Mouse (Mus musculus) R1 (cell line): Measurements from ENCODE around the gene Mier1.

Source experiments
- DNase-seq: peaks from one replicate; pipeline ENCODE4 v3.0.0-alpha.2; 2018; ENCODE audit warnings: low read depth, low spot score

Mier1 gene

GRCm38 (mm10) chr4:103166198-103166597, 52.0 kb downstream of the Mier1 start:
- DNase-seq = peak; percentile 33

DNA sequence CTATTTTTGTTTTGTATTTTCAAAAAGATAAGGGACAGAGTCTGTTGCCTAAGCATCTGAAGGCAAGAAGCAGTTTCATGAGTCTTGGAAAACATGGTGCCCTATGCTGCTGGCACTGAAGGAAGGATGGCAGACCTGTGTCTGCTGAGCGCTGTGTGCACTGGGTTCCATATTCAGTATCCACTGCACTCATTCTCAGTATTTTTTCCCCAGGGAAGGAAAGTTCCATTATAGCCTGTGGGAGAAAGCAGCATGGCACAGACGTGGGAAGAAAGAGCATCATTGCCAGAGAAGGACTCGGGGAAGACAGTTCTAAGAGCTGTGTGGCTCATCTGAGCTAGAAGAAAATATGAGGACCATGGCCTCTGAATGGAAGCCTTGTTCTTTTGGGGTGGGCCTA, 57.1 kb downstream of the Mier1 start:
- DNase-seq = no peak

DNA sequence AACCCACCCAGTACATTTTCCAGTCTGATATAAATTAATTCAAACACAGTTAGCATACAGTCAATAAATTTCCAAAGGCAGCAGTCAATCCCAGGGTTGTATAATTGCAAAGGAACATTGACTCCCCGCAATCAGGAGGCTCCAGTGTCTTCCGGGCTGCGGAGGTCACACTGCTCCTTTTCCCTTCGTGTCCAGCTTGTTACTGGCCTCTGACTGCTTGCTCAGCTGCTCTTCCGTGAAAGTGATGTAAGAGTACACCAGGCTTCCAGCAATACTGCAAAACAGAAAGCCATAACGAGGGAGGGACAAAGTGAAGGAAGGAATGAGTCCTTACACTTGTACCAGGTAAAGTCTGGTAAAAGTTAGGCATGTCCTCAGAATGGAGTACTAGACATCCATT, 59.3 kb downstream of the Mier1 start:
- DNase-seq = no peak

GRCm38 (mm10) chr4:103174001-103174400, 59.8 kb downstream of the Mier1 start:
- DNase-seq = no peak

- DNase-seq = no peak
Observed at GRCm38 (mm10) chr4:103177681-103178080, 63.5 kb downstream of the Mier1 start.

GRCm38 (mm10) chr4:103178635-103179318, 64.6 kb downstream of the Mier1 start:
- no peak for DNase-seq

DNA sequence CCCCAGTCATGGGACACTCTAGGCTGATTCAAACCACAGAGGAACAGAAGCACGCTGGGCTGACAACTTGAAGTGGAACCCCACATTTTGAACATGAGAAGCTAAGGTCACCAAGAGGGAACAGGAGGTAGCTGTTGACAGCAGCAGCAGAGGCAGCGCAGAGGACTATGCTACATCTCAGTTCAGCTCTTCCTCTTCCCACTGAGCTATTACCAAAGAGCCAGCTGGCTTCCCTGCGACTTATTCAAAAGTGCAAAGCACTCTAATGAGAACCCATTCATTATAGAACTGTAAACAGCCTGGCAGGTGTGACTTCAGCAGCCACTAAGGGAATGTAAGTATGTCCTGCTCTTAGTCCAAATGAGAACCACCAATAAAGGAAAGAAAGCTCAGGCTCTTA, 65.4 kb downstream of the Mier1 start:
- DNase-seq = no peak

GRCm38 (mm10) chr4:103180300-103180888, 66.2 kb downstream of the Mier1 start:
- DNase-seq = no peak

DNA sequence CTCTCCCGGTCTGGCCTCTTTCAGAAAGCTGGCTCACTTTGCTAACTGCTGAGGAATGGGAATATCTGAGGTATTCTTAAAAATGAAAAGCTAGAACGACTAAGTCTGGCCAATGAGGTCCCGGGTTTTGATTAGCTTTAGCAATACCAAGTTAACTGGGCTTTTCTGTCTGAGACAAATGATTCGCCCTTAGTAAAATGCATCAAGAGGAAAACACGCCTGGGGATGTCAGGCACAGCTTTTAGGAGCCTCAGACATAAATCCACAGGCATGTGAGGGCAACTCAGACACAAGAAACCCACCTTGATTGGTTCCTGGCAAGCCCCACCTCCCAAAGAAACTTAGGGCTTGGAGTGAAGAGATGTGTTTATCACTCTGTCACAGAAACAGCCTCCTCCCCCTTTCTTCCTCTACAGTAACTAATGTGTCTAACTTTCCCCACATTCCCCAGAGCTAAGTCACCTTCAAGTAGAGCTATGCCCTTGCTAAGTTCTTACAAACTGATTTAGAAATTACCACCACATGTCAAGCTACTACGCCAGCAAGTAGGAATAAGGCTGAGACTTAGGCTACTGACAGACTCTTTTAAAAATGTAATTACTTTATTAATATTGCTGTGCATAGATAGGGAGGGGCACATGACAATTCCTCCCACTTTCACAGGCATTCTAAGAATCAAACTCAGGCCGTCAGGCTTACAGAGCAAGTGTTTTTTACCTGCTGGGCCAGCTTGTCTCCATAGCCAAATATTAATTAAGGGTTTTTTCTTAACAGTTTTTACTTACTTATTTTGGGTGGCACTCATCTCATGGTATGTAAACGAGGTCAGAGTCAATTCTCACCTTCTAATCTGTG, 74.8 kb downstream of the Mier1 start:
- no peak for DNase-seq

GRCm38 (mm10) chr4:103192421-103192820, 78.2 kb downstream of the Mier1 start:
- peak; percentile 79 for DNase-seq

- DNase-seq = no peak
Observed at GRCm38 (mm10) chr4:103197401-103197800, 83.2 kb downstream of the Mier1 start.

DNA sequence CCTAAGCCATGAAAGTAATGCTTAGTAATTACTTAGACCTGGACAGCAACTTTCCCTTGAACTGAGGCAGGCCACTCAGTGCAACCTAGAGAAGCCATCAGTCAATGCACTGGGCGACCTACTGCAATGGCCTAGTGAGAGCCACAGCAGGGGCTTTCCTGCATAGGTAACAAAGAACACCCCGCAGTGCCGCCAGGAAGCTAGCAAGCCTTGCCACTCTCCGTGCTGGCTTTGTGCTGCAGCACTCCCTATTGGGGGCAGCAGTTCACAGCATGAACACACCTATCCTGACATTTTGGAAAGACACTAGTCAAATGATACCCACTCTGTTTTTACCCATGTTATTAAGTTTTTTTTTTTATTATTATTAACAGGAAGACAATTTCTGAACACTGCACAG, 84.9 kb downstream of the Mier1 start:
- DNase-seq = peak; percentile 35

GRCm38 (mm10) chr4:103200046-103200445, 85.9 kb downstream of the Mier1 start:
- DNase-seq = no peak

- no peak for DNase-seq
Observed at GRCm38 (mm10) chr4:103203646-103204045, 89.5 kb downstream of the Mier1 start.

GRCm38 (mm10) chr4:103208553-103208952, 94.4 kb downstream of the Mier1 start:
- DNase-seq = no peak

DNA sequence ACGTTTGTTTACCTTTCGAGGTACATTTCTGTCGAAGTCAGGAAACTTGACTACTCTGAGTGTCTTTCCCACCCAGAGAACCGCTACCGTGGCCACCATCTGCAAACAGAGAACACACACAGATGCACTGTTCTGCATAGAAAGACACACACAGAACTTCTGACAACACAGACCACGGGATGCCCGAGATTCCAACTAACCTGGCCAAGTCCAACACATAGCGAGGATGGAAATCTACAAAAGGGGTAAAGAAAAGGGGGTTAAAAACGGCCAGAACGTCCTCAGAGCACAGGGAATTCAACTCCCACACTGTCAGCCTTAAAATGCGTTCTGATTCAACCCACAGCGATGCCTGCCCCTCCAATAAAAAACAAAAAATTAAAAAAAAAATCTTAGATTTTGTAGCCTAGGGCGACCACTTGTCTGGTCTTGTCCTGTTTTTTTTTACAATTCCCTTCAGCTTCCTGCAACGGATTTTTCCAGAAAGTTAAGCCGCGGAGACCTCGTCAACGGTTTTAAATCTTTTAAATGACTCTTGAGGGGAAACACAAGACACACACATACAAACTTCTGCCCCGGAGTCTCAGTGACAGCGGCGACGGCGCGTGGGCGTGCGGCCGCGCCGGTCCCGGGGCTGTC, 99.8 kb downstream of the Mier1 start:
- no peak for DNase-seq

DNA sequence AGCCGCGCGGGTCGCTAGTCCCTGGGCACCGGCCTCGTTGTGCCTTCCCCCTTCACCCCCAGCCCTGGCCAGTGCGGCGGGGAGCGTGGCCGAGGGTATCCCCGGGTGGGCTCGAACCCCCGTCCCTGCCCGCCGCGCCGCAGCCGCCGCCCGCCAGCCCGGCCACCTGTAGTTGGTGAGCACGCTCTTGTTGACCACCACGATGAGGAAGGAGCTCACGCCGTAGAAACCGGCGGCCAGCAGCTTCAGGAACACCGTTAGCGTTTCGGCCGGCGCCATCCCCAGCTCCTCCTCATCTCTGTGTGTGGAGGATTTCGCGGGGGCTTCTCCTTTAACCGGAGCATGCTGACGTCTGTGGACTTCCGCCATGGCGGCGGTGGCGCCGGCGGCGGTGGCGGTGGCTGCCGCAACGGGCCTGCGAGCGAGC, 100.3 kb downstream of the Mier1 start:
- peak; percentile 61 for DNase-seq
